Mouse (Mus musculus) lung, adult 2 months (tissue): Measurements from ENCODE around the gene Med20. TPM values are rescaled to one million over a fixed set of nuclear protein-coding genes. Genes with fewer than 3 reads are reported as not detected.
"Not testable (repeated sequence)": the region's sequence is repeated elsewhere in the genome, so short reads cannot be mapped to it uniquely, and the experiment has no call there.

Experiments used
- DNase-seq: peaks from one replicate; pipeline ENCODE4 v3.0.0; 2022
- H3K4me1 ChIP-seq: fragments of 200-500 bp; 2 replicates; pipeline ENCODE4 v1.6.1; 2011; ENCODE audit warnings: low read length; ENCODE audit not compliant: control insufficient read depth, insufficient read depth
- H3K4me3 ChIP-seq: fragments of 200-500 bp; replicated peaks from 2 replicates; pipeline ENCODE3; 2011; ENCODE audit warnings: low read depth, mild to moderate bottlenecking, control low read depth, low read length; ENCODE audit errors: extremely low read depth
- CTCF ChIP-seq: fragments of 200-500 bp; IDR thresholded peaks from 2 replicates; pipeline ENCODE4 v1.5.1; 2011; ENCODE audit warnings: mild to moderate bottlenecking, low read length, control low read depth; ENCODE audit not compliant: insufficient read depth
- POLR2A ChIP-seq: fragments of 200-500 bp; IDR thresholded peaks from 2 replicates; pipeline ENCODE4 v1.6.1; 2011; ENCODE audit warnings: low read depth, mild to moderate bottlenecking, control low read depth, low read length, borderline replicate concordance; ENCODE audit errors: extremely low read depth
- WGBS: fragments of 180-500 bp; shearing (Covaris S2); methylation state at CpG from one replicate; pipeline ENCODE4 v1.1.7; 2018; 5-methylcytosine and 5-hydroxymethylcytosine counted together
- polyA plus RNA-seq: library from polyadenylated mRNA; depleted of rRNA; stranded (reverse); fragments of >200 nt; gene quantifications from 2 replicates; pipeline ENCODE4 v1.2.3, GENCODE M21; 2012

The Med20 gene
- polyA plus RNA-seq, 1 experiment, result 27.3 TPM

DNA sequence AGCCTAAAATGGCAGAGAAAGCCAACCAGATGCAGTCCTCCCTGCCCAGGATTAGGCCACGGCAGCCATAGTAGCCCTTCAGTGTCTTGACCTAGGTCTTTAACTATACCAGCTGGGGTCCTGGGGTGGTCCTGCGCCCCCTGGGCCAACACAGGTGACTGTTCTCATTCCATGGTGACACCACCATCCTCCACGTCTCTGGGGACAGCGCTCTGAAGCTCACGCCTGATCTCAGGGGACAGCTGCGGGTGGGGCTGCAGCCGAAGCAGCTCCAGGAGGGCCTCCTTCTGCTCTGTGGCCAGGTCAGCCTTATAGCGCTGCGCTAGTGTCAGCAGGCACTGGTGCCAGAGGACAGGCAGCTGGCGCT lies 10.0 kb upstream of the Med20 start:
- WGBS, result 91% methylated on average over 10 of the region's 10 CpGs
- Histone ChIP-seq H3K4me1 (peaks cover 28% of the 10 kb centered on the region), H3K4me3 (no peak overlapping the region)
- no peak for DNase-seq
- TF ChIP-seq CTCF (no peak), POLR2A (no peak)

- H3K4me1 ChIP-seq, result peaks cover 19% of the 10 kb centered on the region
- no peak overlapping the region for H3K4me3 ChIP-seq
- WGBS, result 89% methylated on average over 11 of the region's 11 CpGs
- DNase-seq, result no peak
- TF ChIP-seq POLR2A (no peak), CTCF (no peak)
These were observed 9.1 kb upstream of the Med20 start for GRCm38 (mm10) chr17:47602289-47602688.

DNA sequence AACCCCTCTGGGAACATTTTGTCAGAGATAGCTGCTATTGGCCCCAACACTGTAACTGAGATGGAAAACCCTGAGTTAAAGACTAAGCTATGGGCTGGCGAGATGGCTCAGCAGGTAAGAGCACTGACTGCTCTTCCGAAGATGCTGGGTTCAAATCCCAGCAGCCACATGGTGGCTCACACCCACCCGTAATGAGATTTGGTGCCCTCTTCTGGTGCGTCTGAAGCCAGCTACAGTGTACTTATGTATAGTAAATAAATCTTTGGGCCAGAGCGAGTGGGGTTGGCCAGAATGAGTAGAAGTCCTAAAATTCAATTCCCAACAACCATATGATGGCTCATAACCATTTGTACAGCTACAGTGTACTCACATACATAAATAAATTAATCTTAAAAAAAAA lies 5.2 kb upstream of the Med20 start:
- H3K4me1 ChIP-seq, result peaks cover 2% of the 10 kb centered on the region; the same call in 1 of the 2 replicates
- no peak overlapping the region for H3K4me3 ChIP-seq
- no peak for DNase-seq
- TF ChIP-seq CTCF (peak; percentile 30), POLR2A (no peak)
- 59% methylated on average over 5 of the region's 5 CpGs for WGBS

GRCm38 (mm10) chr17:47609182-47609581 lies 2.2 kb upstream of the Med20 start:
- WGBS, result 87% methylated on average over 4 of the region's 4 CpGs
- peaks cover 6% of the 10 kb centered on the region for H3K4me1 ChIP-seq
- H3K4me3 ChIP-seq, result no peak overlapping the region
- TF ChIP-seq POLR2A (no peak), CTCF (no peak)
- DNase-seq, result no peak

- Histone ChIP-seq H3K4me3 (peak overlapping the region; percentile 99), H3K4me1 (peaks cover 6% of the 10 kb centered on the region)
- WGBS, result 1% methylated on average over 13 of the region's 13 CpGs
- DNase-seq, result no peak
- TF ChIP-seq CTCF (no peak), POLR2A (no peak)
These were observed 240 bp downstream of the Med20 start for GRCm38 (mm10) chr17:47611661-47611982.

DNA sequence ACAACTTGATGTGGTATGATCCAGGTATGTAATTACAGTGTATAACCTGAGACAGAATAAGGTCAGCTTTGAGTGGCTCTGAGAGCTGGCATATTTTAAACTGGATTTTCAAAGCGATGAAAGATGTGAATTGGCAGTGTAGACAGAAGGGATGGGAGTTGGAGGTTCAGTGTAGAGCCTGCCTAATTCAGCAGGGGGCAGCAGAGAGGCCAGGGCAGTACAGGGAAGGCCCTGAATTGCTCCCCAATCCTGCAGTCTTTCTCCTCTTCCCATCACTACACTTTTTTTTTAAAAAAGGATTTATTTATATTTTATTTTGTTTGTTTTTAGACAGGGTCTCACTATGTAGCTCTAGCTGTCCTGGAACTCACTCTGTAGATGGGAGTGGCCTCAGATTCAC lies 2.6 kb downstream of the Med20 start:
- DNase-seq, result peak; percentile 34

DNA sequence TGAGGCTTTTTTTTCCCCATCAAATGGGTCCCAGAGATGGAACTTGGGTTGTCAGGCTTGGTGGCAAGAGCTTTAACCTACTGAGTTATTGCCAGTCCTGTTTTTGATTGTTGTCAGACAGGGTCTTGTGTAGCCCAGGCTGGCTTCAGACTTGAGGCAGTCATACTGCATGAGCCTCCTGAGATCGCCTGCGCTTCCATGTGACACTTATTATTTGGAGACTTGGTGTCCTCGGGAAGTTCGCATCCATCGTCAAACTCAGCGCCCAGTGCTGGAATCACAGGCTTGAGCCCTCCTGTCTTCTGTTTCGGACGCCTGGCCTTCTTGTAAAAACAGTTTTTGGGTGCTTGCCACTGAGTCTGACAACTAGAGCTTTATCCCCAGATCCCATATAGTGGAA lies 4.7 kb downstream of the Med20 start:
- 90% methylated on average over 8 of the region's 8 CpGs for WGBS
- no peak overlapping the region for H3K4me3 ChIP-seq
- no peak for DNase-seq
- TF ChIP-seq CTCF (no peak), POLR2A (no peak)
- peaks cover 3% of the 10 kb centered on the region; the same call in 1 of the 2 replicates for H3K4me1 ChIP-seq

More for the DNA sequence above, 2.6 kb downstream of the Med20 start:
- WGBS, result 74% methylated on average over 1 of the region's 1 CpGs
- Histone ChIP-seq H3K4me1 (peaks cover 6% of the 10 kb centered on the region), H3K4me3 (no peak overlapping the region)
- no peak for TF ChIP-seq POLR2A
- TF ChIP-seq CTCF, result peak; percentile 76

DNA sequence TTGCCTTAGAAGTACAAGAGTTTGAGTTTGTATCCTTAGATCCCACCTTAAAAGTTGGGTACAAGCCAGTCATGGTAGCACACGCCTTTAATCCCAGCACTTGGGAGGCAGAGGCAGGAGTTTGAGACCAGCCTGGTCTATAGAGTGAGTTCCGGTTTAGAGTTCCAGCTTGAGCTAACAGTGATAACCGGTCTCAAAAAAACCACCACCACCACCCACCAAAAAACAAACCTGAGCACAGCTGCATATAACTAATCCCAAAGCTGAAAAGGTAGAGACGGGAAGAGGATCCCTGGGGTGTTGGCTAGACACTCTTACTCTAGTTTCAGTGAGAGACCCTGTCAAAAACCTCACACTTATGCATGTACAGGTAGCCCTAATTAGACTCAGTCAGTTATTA lies 5.3 kb downstream of the Med20 start:
- TF ChIP-seq POLR2A (no peak), CTCF (no peak)
- DNase-seq, result no peak
- no peak overlapping the region for H3K4me3 ChIP-seq
- 96% methylated on average over 4 of the region's 4 CpGs for WGBS
- peaks cover 3% of the 10 kb centered on the region; the same call in 1 of the 2 replicates for H3K4me1 ChIP-seq

- TF ChIP-seq POLR2A (no peak), CTCF (no peak)
- 87% methylated on average over 9 of the region's 9 CpGs for WGBS
These were observed 6.4 kb downstream of the Med20 start for GRCm38 (mm10) chr17:47617605-47618307.

DNA sequence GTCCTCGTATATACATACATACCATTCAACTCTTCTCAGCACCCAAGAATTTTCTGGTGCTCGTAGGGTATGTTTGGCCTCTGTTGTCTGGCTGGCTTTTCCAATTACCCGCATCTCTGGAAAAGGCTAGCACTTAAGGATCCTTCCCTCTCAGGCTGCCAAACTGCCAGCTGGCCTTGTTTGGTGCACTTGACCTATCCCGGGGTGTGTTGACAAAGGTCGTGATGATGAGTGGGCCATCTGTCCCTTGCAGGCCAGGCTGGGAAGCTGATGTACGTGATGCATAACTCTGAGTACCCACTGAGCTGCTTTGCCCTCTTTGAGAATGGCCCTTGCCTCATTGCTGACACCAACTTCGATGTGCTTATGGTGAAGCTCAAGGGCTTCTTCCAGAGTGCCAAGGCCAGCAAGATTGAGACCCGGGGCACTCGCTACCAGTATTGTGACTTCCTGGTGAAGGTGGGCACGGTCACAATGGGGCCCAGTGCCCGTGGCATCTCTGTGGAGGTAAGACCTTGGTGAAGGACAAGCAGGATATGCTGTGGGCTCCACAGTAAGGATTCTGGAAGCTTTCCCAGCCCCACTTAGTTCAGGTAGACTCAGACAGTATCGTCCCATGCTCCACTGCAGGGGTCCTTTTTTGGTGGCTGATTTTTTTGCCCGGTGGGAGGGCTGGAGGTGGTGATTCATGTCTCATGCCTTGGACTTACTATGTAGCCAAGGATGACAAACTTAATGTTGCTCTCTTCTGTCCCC lies 7.4 kb downstream of the Med20 start:
- 85% methylated on average over 13 of the region's 13 CpGs for WGBS
- no peak for DNase-seq
- H3K4me3 ChIP-seq, result no peak overlapping the region
- no peak for TF ChIP-seq CTCF
- TF ChIP-seq POLR2A, result no peak
- no peaks in the 10 kb centered on the region for H3K4me1 ChIP-seq

More at GRCm38 (mm10) chr17:47617605-47618307, 6.4 kb downstream of the Med20 start:
- Histone ChIP-seq H3K4me1 (no peaks in the 10 kb centered on the region), H3K4me3 (no peak overlapping the region)
- DNase-seq, result no peak

- Histone ChIP-seq H3K4me3 (no peak overlapping the region), H3K4me1 (no peaks in the 10 kb centered on the region)
- DNase-seq, result no peak
- 93% methylated on average over 14 of the region's 14 CpGs for WGBS
- TF ChIP-seq CTCF (no peak), POLR2A (no peak)
These were observed 11.7 kb downstream of the Med20 start for GRCm38 (mm10) chr17:47622912-47623554.

DNA sequence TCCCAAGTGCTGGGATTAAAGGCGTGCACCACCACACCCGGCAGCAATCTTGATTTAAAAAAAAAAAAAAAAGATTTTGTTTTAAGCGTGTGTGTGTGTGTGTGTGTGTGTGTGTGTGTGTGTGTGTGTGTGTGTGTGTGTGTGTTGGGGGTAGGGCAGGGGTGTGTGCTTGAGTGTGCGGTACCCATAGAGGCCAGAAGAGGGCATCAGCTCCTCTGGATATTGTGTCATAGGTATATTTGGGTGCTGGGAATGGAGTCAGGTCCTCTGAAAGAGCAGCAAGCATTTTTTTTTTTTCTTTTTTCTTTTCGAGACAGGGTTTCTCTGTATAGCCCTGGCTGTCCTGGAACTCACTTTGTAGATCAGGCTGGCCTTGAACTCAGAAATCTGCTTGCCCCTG lies 13.2 kb downstream of the Med20 start:
- WGBS, result 92% methylated on average over 3 of the region's 5 CpGs

More for the DNA sequence above, 13.2 kb downstream of the Med20 start:
- H3K4me3 ChIP-seq, DNase-seq, H3K4me1 ChIP-seq: not testable (repeated sequence)
